Mouse (Mus musculus) Patski (cell line): ENCODE measurements around the gene Dnaja3. TPM values are rescaled to one million over a fixed set of nuclear protein-coding genes. Genes with fewer than 3 reads are reported as not detected.

Experiments
- ATAC-seq: fragments of 100-300 bp; one replicate; pipeline ENCODE4 v1.8.0; 2021
- CTCF ChIA-PET: fragments of 350-600 bp; sonication (Branson Sonifier 250); formaldehyde crosslinking; loops from one replicate; lab custom pipeline; 2022; ENCODE audit warnings: inconsistent platforms; lab: Charles Lee
- POLR2A ChIA-PET: fragments of 350-600 bp; sonication (Branson Sonifier 250); formaldehyde crosslinking; loops from one replicate; lab custom pipeline; 2022; ENCODE audit warnings: antibody characterized with exemption, inconsistent platforms; lab: Charles Lee
- DNase-seq: peaks from one replicate; pipeline ENCODE4 v3.0.0-alpha.2; 2011; ENCODE audit warnings: low read depth, low spot score
- H3K27me3 ChIP-seq: fragments of 371-371 bp; one replicate; pipeline ENCODE4 v1.5.1; 2021
- CTCF ChIP-seq: fragments of 100-300 bp; IDR thresholded peaks from one replicate; pipeline ENCODE4 v1.5.1; 2021
- in situ Hi-C: fragments of 300-500 bp; cut with MboI; formaldehyde crosslinking; loops from 3 replicates; pipeline ENCODE4 v1.11.1; 2018; ENCODE audit warnings: low pct_unique_long_range_greater_than_20kb, mixed read lengths
- polyA plus RNA-seq: library from polyadenylated mRNA; unstranded; gene quantifications from one replicate; pipeline ENCODE4 v1.2.3, GENCODE M21; 2021

The Dnaja3 gene
- polyA plus RNA-seq, 1 experiment from 2014 or later: 84.4 TPM

- TF ChIP-seq CTCF: no peak
- POLR2A ChIA-PET: no interaction called here
- DNase-seq (no peak), ATAC-seq (no peak)
- H3K27me3 ChIP-seq: no peaks in the 10 kb centered on the region
- in situ Hi-C loops: no loop called here
- CTCF ChIA-PET: interaction anchor here (1.0 to 3.5 kb wide), 6 partner anchors 10 to 49 kb away, joined by 3 to 11 read pairs (median 4); no protein-coding TSS in a partner anchor
Measured at GRCm38 (mm10) chr16:4616829-4617228, 23.0 kb upstream of the Dnaja3 start.

GRCm38 (mm10) chr16:4624074-4624473, 15.7 kb upstream of the Dnaja3 start:
- H3K27me3 ChIP-seq: no peaks in the 10 kb centered on the region
- DNase-seq (no peak), ATAC-seq (peak; percentile 24)
- in situ Hi-C loops: no loop called here
- no peak for TF ChIP-seq CTCF
- ChIA-PET POLR2A (interaction anchor here (1.4 to 1.9 kb wide), 4 partner anchors 11 to 44 kb away, joined by 3 to 10 read pairs (median 5); no protein-coding TSS in a partner anchor), CTCF (interaction anchor here (1.1 to 4.9 kb wide), 5 partner anchors 9 to 43 kb away, joined by 3 to 36 read pairs (median 6); no protein-coding TSS in a partner anchor)

- in situ Hi-C loops: no loop called here
- TF ChIP-seq CTCF: no peak
- DNase-seq: no peak
- ChIA-PET POLR2A (interaction anchor here (0.6 to 1.9 kb wide), 7 partner anchors 9 to 43 kb away, joined by 3 to 10 read pairs (median 3); no protein-coding TSS in a partner anchor), CTCF (interaction anchor here (1.1 to 4.9 kb wide), 5 partner anchors 9 to 43 kb away, joined by 3 to 36 read pairs (median 6); no protein-coding TSS in a partner anchor)
- H3K27me3 ChIP-seq: no peaks in the 10 kb centered on the region
- ATAC-seq: peak; percentile 66
Measured at GRCm38 (mm10) chr16:4624481-4625110, 15.2 kb upstream of the Dnaja3 start, which contains the start of gene Pam16. Pam16 (minus strand) TSS chr16:4624988.

GRCm38 (mm10) chr16:4627105-4627504, 12.7 kb upstream of the Dnaja3 start:
- in situ Hi-C loops: no loop called here
- CTCF ChIA-PET: interaction anchor here (1.5 to 4.9 kb wide), 2 partner anchors 10 to 40 kb away, joined by 3 to 36 read pairs; no protein-coding TSS in a partner anchor
- ATAC-seq (no peak), DNase-seq (no peak)
- POLR2A ChIA-PET: interaction anchor here (1.5 kb wide), 1 partner anchor 40 kb away, joined by 3 read pairs; no protein-coding TSS in a partner anchor
- TF ChIP-seq CTCF: no peak
- H3K27me3 ChIP-seq: no peaks in the 10 kb centered on the region

- ATAC-seq: no peak
- DNase-seq: no peak
Measured at GRCm38 (mm10) chr16:4628898-4629419, 10.8 kb upstream of the Dnaja3 start.

GRCm38 (mm10) chr16:4629950-4630349, 9.8 kb upstream of the Dnaja3 start:
- CTCF ChIA-PET: interaction anchor here (0.7 to 7.8 kb wide), 14 partner anchors 9 to 160 kb away, joined by 3 to 83 read pairs (median 4); partner anchors contain the start of gene Cdip1
- in situ Hi-C loops: loop anchor here (5.0 kb wide), 1 partner anchor 37 kb away; no protein-coding TSS in a partner anchor

More at GRCm38 (mm10) chr16:4628898-4629419, 10.8 kb upstream of the Dnaja3 start:
- no peaks in the 10 kb centered on the region for H3K27me3 ChIP-seq
- TF ChIP-seq CTCF: no peak
- POLR2A ChIA-PET: interaction anchor here (4.2 kb wide), 1 partner anchor 27 kb away, joined by 19 read pairs; no protein-coding TSS in a partner anchor
- in situ Hi-C loops: no loop called here
- CTCF ChIA-PET: interaction anchor here (0.9 to 7.8 kb wide), 8 partner anchors 14 to 161 kb away, joined by 3 to 83 read pairs (median 6); partner anchors contain the start of gene Cdip1

GRCm38 (mm10) chr16:4632050-4632449, 7.7 kb upstream of the Dnaja3 start:
- no peaks in the 10 kb centered on the region for H3K27me3 ChIP-seq
- in situ Hi-C loops: loop anchor here (5.0 kb wide), 1 partner anchor 35 kb away; no protein-coding TSS in a partner anchor
- no peak for TF ChIP-seq CTCF
- ChIA-PET CTCF (interaction anchor here (0.9 to 7.8 kb wide), 10 partner anchors 11 to 159 kb away, joined by 3 to 83 read pairs (median 4); partner anchors contain the start of gene Coro7), POLR2A (interaction anchor here (0.6 to 4.2 kb wide), 3 partner anchors 12 to 24 kb away, joined by 3 to 19 read pairs (median 4); no protein-coding TSS in a partner anchor)
- DNase-seq (no peak), ATAC-seq (no peak)

More at GRCm38 (mm10) chr16:4629950-4630349, 9.8 kb upstream of the Dnaja3 start:
- DNase-seq (no peak), ATAC-seq (no peak)
- no peaks in the 10 kb centered on the region for H3K27me3 ChIP-seq
- TF ChIP-seq CTCF: no peak
- POLR2A ChIA-PET: interaction anchor here (0.6 to 4.2 kb wide), 2 partner anchors 26 to 53 kb away, joined by 3 to 19 read pairs; no protein-coding TSS in a partner anchor

- ChIA-PET CTCF (interaction anchor here (0.8 to 7.8 kb wide), 8 partner anchors 9 to 158 kb away, joined by 3 to 83 read pairs (median 4); partner anchors contain the start of gene Pam16), POLR2A (interaction anchor here (1.2 to 2.0 kb wide), 4 partner anchors 9 to 22 kb away, joined by 3 to 11 read pairs (median 8); no protein-coding TSS in a partner anchor)
- TF ChIP-seq CTCF: no peak
- no peaks in the 10 kb centered on the region for H3K27me3 ChIP-seq
- in situ Hi-C loops: loop anchor here (5.0 kb wide), 1 partner anchor 34 kb away; no protein-coding TSS in a partner anchor
- DNase-seq (peak; percentile 75), ATAC-seq (peak; percentile 68)
Measured at GRCm38 (mm10) chr16:4633661-4634060, 6.1 kb upstream of the Dnaja3 start.

GRCm38 (mm10) chr16:4634681-4635080, 5.1 kb upstream of the Dnaja3 start:
- CTCF ChIA-PET: interaction anchor here (1.6 to 7.8 kb wide), 4 partner anchors 8 to 33 kb away, joined by 3 to 83 read pairs (median 29); no protein-coding TSS in a partner anchor
- no peak for TF ChIP-seq CTCF
- DNase-seq: no peak
- no peak for ATAC-seq
- POLR2A ChIA-PET: interaction anchor here (1.1 to 2.0 kb wide), 4 partner anchors 8 to 10 kb away, joined by 3 to 11 read pairs (median 5); partner anchors contain the start of gene Pam16
- in situ Hi-C loops: loop anchor here (5.0 kb wide), 1 partner anchor 33 kb away; no protein-coding TSS in a partner anchor
- no peaks in the 10 kb centered on the region for H3K27me3 ChIP-seq
